Mouse (Mus musculus) testis, adult 2 months (tissue): Measurements from ENCODE around the gene C1ql4.

Experiments
- CTCF ChIP-seq: fragments of 200-500 bp; IDR thresholded peaks from 2 replicates; pipeline ENCODE4 v1.5.1; 2012; ENCODE audit warnings: low read depth, mild to moderate bottlenecking, inconsistent platforms, low read length, moderate library complexity; ENCODE audit not compliant: control insufficient read depth, insufficient read depth, insufficient replicate concordance
- POLR2A ChIP-seq: fragments of 200-500 bp; IDR thresholded peaks from 2 replicates; pipeline ENCODE4 v1.6.1; 2012; ENCODE audit warnings: low read depth, mild to moderate bottlenecking, inconsistent platforms, low read length, moderate library complexity; ENCODE audit not compliant: control insufficient read depth

- TF ChIP-seq CTCF (no peak), POLR2A (no peak)
These were observed 4.8 kb downstream of the C1ql4 start for GRCm38 (mm10) chr15:99082840-99083239.
